Mouse (Mus musculus) cerebellum, postnatal 14 days (tissue): ENCODE data around the gene Rnf141.

Experiments used
- DNase-seq, 2 experiments: peaks; one replicate each; pipeline ENCODE4 v3.0.0; 2021; ENCODE audit warnings: mixed read lengths in 2 of 2

Rnf141 gene

GRCm38 (mm10) chr7:110843916-110844874 is at the start of gene Rnf141:
Gene Rnf141, minus strand, starts transcription at chr7:110844457.
- DNase-seq = peak; percentile 95 to 96

GRCm38 (mm10) chr7:110891501-110891986 is 47.3 kb upstream of the Rnf141 start:
- DNase-seq = peak; percentile 18 to 25

- DNase-seq = no peak
Measured at GRCm38 (mm10) chr7:110881746-110882333, 37.6 kb upstream of the Rnf141 start.

GRCm38 (mm10) chr7:110878028-110878427 is 33.8 kb upstream of the Rnf141 start:
- DNase-seq = no peak

- DNase-seq = no peak
Measured at GRCm38 (mm10) chr7:110876965-110877364, 32.7 kb upstream of the Rnf141 start.

GRCm38 (mm10) chr7:110868807-110869206 is 24.6 kb upstream of the Rnf141 start:
- no peak for DNase-seq

GRCm38 (mm10) chr7:110867116-110867515 is 22.9 kb upstream of the Rnf141 start:
- no peak for DNase-seq

- DNase-seq = no peak
Measured at GRCm38 (mm10) chr7:110866021-110866420, 21.8 kb upstream of the Rnf141 start.

- no peak for DNase-seq
Measured at GRCm38 (mm10) chr7:110865570-110865969, 21.3 kb upstream of the Rnf141 start.

GRCm38 (mm10) chr7:110865038-110865437 is 20.8 kb upstream of the Rnf141 start:
- no peak for DNase-seq

- DNase-seq = no peak
Measured at GRCm38 (mm10) chr7:110862751-110863289, 18.6 kb upstream of the Rnf141 start, which contains the start of gene Lyve1. Gene Lyve1, minus strand, starts transcription at chr7:110863239.

GRCm38 (mm10) chr7:110860129-110860528 is 15.9 kb upstream of the Rnf141 start:
- DNase-seq = no peak

GRCm38 (mm10) chr7:110855604-110856003 is 11.3 kb upstream of the Rnf141 start:
- no peak for DNase-seq

- peak; percentile 66 to 72 for DNase-seq
Measured at GRCm38 (mm10) chr7:110854927-110855546, 10.8 kb upstream of the Rnf141 start.

- no peak for DNase-seq
Measured at GRCm38 (mm10) chr7:110854519-110854918, 10.3 kb upstream of the Rnf141 start.

GRCm38 (mm10) chr7:110853611-110854010 is 9.4 kb upstream of the Rnf141 start:
- no peak for DNase-seq

GRCm38 (mm10) chr7:110851541-110852203 is 7.4 kb upstream of the Rnf141 start:
- DNase-seq = no peak

GRCm38 (mm10) chr7:110848371-110848770 is 4.1 kb upstream of the Rnf141 start:
- no peak for DNase-seq

GRCm38 (mm10) chr7:110847321-110847720 is 3.1 kb upstream of the Rnf141 start:
- DNase-seq = no peak

GRCm38 (mm10) chr7:110840332-110840731 is 3.9 kb downstream of the Rnf141 start:
- no peak for DNase-seq

- DNase-seq = no peak
Measured at GRCm38 (mm10) chr7:110834522-110834921, 9.7 kb downstream of the Rnf141 start.

GRCm38 (mm10) chr7:110834018-110834417 is 10.2 kb downstream of the Rnf141 start:
- no peak for DNase-seq
